Mouse (Mus musculus): ENCODE measurements at regions not wholly inside any gene's neighbourhood (a gene's known extent, or its start where the extent isn't known, plus 50 kb on each side); places are given as distances from the start of the nearest gene placed in this dataset.

DNA sequence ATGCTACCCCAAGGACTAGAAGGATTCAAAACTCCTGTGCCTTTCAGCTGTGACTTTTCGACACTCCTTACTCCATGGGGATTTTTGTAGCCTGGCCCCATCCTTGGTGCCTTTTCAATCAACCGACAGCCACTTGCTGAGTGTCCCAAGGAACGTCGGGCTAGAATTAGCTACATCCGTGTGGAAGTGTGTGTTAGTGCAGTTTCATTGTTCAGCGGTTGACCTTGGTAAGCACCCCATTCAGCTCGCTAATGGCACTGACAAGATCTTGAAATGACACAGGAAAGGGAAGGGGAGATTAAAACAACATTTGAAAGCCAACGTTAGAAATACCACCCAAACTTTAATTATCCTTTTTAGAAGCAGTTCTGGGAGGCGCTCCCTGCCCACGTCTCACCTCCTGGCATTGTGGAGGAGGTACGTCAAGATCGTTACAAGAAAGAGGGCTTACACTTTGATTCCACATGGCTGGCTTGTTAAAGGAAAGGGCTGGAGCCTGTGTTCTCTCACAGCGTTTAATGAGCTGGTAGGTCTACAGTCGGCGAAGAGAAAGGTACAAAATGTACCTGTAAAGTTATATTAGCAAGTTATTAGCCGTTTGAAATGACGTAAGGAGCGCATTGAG is 536.4 kb downstream of the Fam19a2 start:
- Histone ChIP-seq H3K9me3 (ENCODE audit: control insufficient read depth, low read length) (no peaks in the 10 kb centered on the region), H3K4me3 (ENCODE audit: low read depth, low read length) (no peak overlapping the region), H3K27me3 (ENCODE audit: control insufficient read depth, insufficient read depth, low read length) (no peaks in the 10 kb centered on the region), H3K9ac (ENCODE audit: low read length) (no peak overlapping the region), H3K4me1 (ENCODE audit: control insufficient read depth, insufficient read depth, low read length) (no peaks in the 10 kb centered on the region), H3K27ac (replicated peaks; ENCODE audit: low read depth, low read length) (no peak overlapping the region; the same call in 1 of the 2 replicates), H3K36me3 (ENCODE audit: control insufficient read depth, insufficient read depth, low read length) (no peaks in the 10 kb centered on the region), H3K4me2 (ENCODE audit: low read depth, severe bottlenecking) (no peak overlapping the region; the same call in 1 of the 2 replicates)
- ATAC-seq (ENCODE audit: insufficient number of reproducible peaks, low FRiP score, low TSS enrichment, low read depth) (peak; percentile 69), DNase-seq (ENCODE audit: low spot score) (peak; percentile 57)
- 35% methylated on average over 18 of the region's 18 CpGs for WGBS

DNA sequence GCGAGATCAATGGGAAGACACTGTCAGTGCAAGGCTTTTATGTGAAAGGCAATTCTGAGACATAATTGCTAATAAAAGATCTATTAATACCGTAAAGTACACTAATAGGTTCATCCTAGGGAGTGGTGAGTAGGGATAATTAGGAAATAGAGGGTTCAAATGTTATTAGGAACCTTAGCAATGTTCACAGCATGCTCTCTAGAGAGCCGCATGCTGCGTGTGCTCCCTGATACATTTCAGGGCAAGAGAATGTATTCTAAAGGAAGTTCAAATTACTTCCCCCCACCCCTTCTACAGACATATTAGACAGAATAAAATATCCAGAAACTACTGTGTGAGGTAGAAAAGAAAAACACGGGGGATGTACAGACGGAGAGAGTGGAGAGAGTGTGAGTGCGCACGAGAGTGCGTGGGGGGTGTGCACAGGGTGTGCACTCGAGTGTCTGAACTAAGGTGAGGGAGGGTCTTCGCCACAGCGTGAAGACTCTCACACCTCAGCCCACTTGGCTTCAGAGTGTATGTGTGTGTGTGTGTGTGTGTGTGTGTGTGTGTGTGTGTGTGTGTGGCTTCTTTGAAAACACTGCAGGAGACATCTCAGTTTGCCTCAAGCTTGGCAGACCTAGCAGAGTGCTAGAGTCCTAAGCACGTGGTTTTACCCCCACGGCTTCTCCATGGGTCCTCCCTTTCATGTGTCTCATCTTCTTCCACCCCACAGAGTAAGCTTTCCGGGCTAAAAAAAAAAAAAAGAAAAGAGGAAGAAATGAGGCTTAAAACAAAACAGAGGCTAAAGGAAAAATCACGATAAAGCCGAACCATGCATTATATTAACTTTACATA is 537.1 kb downstream of the Fam19a2 start:
- Histone ChIP-seq H3K27me3 (ENCODE audit: control insufficient read depth, insufficient read depth, low read length) (no peaks in the 10 kb centered on the region), H3K27ac (replicated peaks; ENCODE audit: low read depth, low read length) (no peak overlapping the region), H3K4me3 (ENCODE audit: low read depth, low read length) (no peak overlapping the region), H3K4me2 (ENCODE audit: low read depth, severe bottlenecking) (no peak overlapping the region; the same call in 1 of the 2 replicates), H3K9me3 (ENCODE audit: control insufficient read depth, low read length) (no peaks in the 10 kb centered on the region), H3K36me3 (ENCODE audit: control insufficient read depth, insufficient read depth, low read length) (no peaks in the 10 kb centered on the region), H3K9ac (ENCODE audit: low read length) (no peak overlapping the region), H3K4me1 (ENCODE audit: control insufficient read depth, insufficient read depth, low read length) (no peaks in the 10 kb centered on the region)
- WGBS: 67% methylated on average over 17 of the region's 17 CpGs
- ATAC-seq (ENCODE audit: insufficient number of reproducible peaks, low FRiP score, low TSS enrichment, low read depth) (peak; percentile 68), DNase-seq (ENCODE audit: low spot score) (peak; percentile 22)

GRCm38 (mm10) chr10:123810882-123811281 is 547.1 kb downstream of the Fam19a2 start:
- ATAC-seq (ENCODE audit: insufficient number of reproducible peaks, low FRiP score, low TSS enrichment, low read depth) (peak; percentile 69; the same call in 1 of the 2 replicates), DNase-seq (ENCODE audit: low spot score) (peak; percentile 38)
- Histone ChIP-seq H3K27me3 (ENCODE audit: control insufficient read depth, insufficient read depth, low read length) (no peaks in the 10 kb centered on the region), H3K9ac (ENCODE audit: low read length) (no peak overlapping the region), H3K4me3 (ENCODE audit: low read depth, low read length) (no peak overlapping the region), H3K4me2 (ENCODE audit: low read depth, severe bottlenecking) (no peak overlapping the region), H3K27ac (replicated peaks; ENCODE audit: low read depth, low read length) (no peak overlapping the region), H3K36me3 (ENCODE audit: control insufficient read depth, insufficient read depth, low read length) (no peaks in the 10 kb centered on the region), H3K9me3 (ENCODE audit: control insufficient read depth, low read length) (no peaks in the 10 kb centered on the region), H3K4me1 (ENCODE audit: control insufficient read depth, insufficient read depth, low read length) (peaks cover 3% of the 10 kb centered on the region; the same call in 1 of the 2 replicates)
- WGBS: 57% methylated on average over 9 of the region's 9 CpGs

DNA sequence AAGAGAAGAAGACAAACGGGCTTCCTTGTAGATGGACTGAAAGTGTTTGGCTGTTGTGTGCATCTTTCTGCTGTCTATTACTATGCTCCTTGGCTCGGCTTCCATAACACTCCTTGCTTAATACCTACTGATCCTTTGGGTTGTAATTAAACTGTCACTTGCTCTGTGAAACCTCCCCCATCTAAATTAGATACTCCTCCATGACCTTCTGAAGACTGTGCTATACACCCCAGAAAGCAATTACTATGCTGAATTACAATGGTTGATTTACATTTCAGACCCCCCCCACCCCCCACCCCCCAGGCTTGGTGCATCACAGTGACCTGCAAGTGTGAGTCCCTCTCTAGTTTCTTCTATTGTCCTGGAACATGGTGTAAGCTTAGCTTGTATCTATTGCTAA is 549.3 kb downstream of the Fam19a2 start:
- Histone ChIP-seq H3K4me3 (ENCODE audit: low read depth, low read length) (no peak overlapping the region), H3K4me2 (ENCODE audit: low read depth, severe bottlenecking) (no peak overlapping the region), H3K9ac (ENCODE audit: low read length) (no peak overlapping the region), H3K36me3 (ENCODE audit: control insufficient read depth, insufficient read depth, low read length) (no peaks in the 10 kb centered on the region), H3K9me3 (ENCODE audit: control insufficient read depth, low read length) (no peaks in the 10 kb centered on the region), H3K4me1 (ENCODE audit: control insufficient read depth, insufficient read depth, low read length) (peaks cover 3% of the 10 kb centered on the region; the same call in 1 of the 2 replicates), H3K27ac (replicated peaks; ENCODE audit: low read depth, low read length) (no peak overlapping the region), H3K27me3 (ENCODE audit: control insufficient read depth, insufficient read depth, low read length) (no peaks in the 10 kb centered on the region)
- 58% methylated on average over 2 of the region's 2 CpGs for WGBS
- ATAC-seq (ENCODE audit: insufficient number of reproducible peaks, low FRiP score, low TSS enrichment, low read depth) (no peak), DNase-seq (ENCODE audit: low spot score) (no peak)

GRCm38 (mm10) chr10:123840061-123840751 is 576.4 kb downstream of the Fam19a2 start:
- no peak for ATAC-seq (ENCODE audit: insufficient number of reproducible peaks, low FRiP score, low TSS enrichment, low read depth)

GRCm38 (mm10) chr10:123842141-123842540 is 578.3 kb downstream of the Fam19a2 start:
- Histone ChIP-seq H3K36me3 (ENCODE audit: control insufficient read depth, insufficient read depth, low read length) (no peaks in the 10 kb centered on the region), H3K27me3 (ENCODE audit: control insufficient read depth, insufficient read depth, low read length) (no peaks in the 10 kb centered on the region), H3K4me2 (ENCODE audit: low read depth, severe bottlenecking) (no peak overlapping the region), H3K27ac (replicated peaks; ENCODE audit: low read depth, low read length) (no peak overlapping the region), H3K9ac (ENCODE audit: low read length) (no peak overlapping the region), H3K9me3 (ENCODE audit: control insufficient read depth, low read length) (no peaks in the 10 kb centered on the region), H3K4me1 (ENCODE audit: control insufficient read depth, insufficient read depth, low read length) (no peaks in the 10 kb centered on the region), H3K4me3 (ENCODE audit: low read depth, low read length) (no peak overlapping the region)
- no peak for DNase-seq (ENCODE audit: low spot score)
- WGBS: 88% methylated on average over 8 of the region's 8 CpGs
- no peak for ATAC-seq (ENCODE audit: insufficient number of reproducible peaks, low FRiP score, low TSS enrichment, low read depth)

More at GRCm38 (mm10) chr10:123840061-123840751, 576.4 kb downstream of the Fam19a2 start:
- Histone ChIP-seq H3K27me3 (ENCODE audit: control insufficient read depth, insufficient read depth, low read length) (no peaks in the 10 kb centered on the region), H3K9ac (ENCODE audit: low read length) (no peak overlapping the region), H3K4me1 (ENCODE audit: control insufficient read depth, insufficient read depth, low read length) (no peaks in the 10 kb centered on the region), H3K9me3 (ENCODE audit: control insufficient read depth, low read length) (no peaks in the 10 kb centered on the region), H3K36me3 (ENCODE audit: control insufficient read depth, insufficient read depth, low read length) (no peaks in the 10 kb centered on the region), H3K4me3 (ENCODE audit: low read depth, low read length) (no peak overlapping the region), H3K4me2 (ENCODE audit: low read depth, severe bottlenecking) (no peak overlapping the region), H3K27ac (replicated peaks; ENCODE audit: low read depth, low read length) (no peak overlapping the region)
- 32% methylated on average over 13 of the region's 13 CpGs for WGBS
- DNase-seq (ENCODE audit: low spot score): no peak

GRCm38 (mm10) chr10:123843604-123844003 is 579.8 kb downstream of the Fam19a2 start:
- Histone ChIP-seq H3K36me3 (ENCODE audit: control insufficient read depth, insufficient read depth, low read length) (no peaks in the 10 kb centered on the region), H3K4me2 (ENCODE audit: low read depth, severe bottlenecking) (no peak overlapping the region), H3K9ac (ENCODE audit: low read length) (no peak overlapping the region), H3K4me1 (ENCODE audit: control insufficient read depth, insufficient read depth, low read length) (no peaks in the 10 kb centered on the region), H3K4me3 (ENCODE audit: low read depth, low read length) (no peak overlapping the region), H3K27me3 (ENCODE audit: control insufficient read depth, insufficient read depth, low read length) (no peaks in the 10 kb centered on the region), H3K9me3 (ENCODE audit: control insufficient read depth, low read length) (no peaks in the 10 kb centered on the region), H3K27ac (replicated peaks; ENCODE audit: low read depth, low read length) (no peak overlapping the region)
- DNase-seq (ENCODE audit: low spot score): no peak
- no peak for ATAC-seq (ENCODE audit: insufficient number of reproducible peaks, low FRiP score, low TSS enrichment, low read depth)
- 88% methylated on average over 4 of the region's 4 CpGs for WGBS

DNA sequence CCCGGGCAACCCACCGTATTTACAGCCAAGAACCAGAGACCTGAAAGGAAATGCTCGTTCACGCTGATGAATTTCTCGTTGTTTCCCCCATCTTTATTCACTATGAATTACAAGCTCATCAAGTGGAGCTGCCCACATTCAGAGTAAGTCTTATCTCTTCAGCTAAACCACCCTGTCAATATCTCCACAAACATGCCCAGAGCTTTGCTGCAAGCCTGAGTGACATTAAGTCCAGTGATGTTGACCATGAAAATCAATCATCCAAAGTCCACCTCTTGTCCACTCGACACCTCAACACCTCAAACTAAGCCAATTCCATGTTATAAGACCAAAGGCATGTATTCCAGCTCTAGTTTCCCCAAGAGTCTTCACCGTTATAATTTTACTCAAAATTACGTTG is 582.8 kb downstream of the Fam19a2 start:
- ATAC-seq (ENCODE audit: insufficient number of reproducible peaks, low FRiP score, low TSS enrichment, low read depth) (no peak), DNase-seq (ENCODE audit: low spot score) (no peak)
- WGBS: 88% methylated on average over 8 of the region's 8 CpGs
- Histone ChIP-seq H3K27ac (replicated peaks; ENCODE audit: low read depth, low read length) (no peak overlapping the region), H3K4me1 (ENCODE audit: control insufficient read depth, insufficient read depth, low read length) (no peaks in the 10 kb centered on the region), H3K27me3 (ENCODE audit: control insufficient read depth, insufficient read depth, low read length) (no peaks in the 10 kb centered on the region), H3K9me3 (ENCODE audit: control insufficient read depth, low read length) (no peaks in the 10 kb centered on the region), H3K4me2 (ENCODE audit: low read depth, severe bottlenecking) (no peak overlapping the region), H3K36me3 (ENCODE audit: control insufficient read depth, insufficient read depth, low read length) (no peaks in the 10 kb centered on the region), H3K9ac (ENCODE audit: low read length) (no peak overlapping the region), H3K4me3 (ENCODE audit: low read depth, low read length) (no peak overlapping the region)
